Mouse (Mus musculus): ENCODE measurements around the gene Slc44a3. TPM values are rescaled to one million over a fixed set of nuclear protein-coding genes. Genes with fewer than 3 reads are reported as not detected.

Gene Slc44a3
- polyA plus RNA-seq, 1 experiment from 2014 or later, result 25.2 TPM

GRCm38 (mm10) chr3:121426621-121427519, 105.3 kb downstream of the Slc44a3 start:
- Histone ChIP-seq H3K27ac (ENCODE audit: low read depth, low read length) (peak overlapping the region; percentile 89), H3K9me3 (ENCODE audit: control insufficient read depth) (no peaks in the 10 kb centered on the region), H3K4me1 (replicated peaks; ENCODE audit: control insufficient read depth, insufficient read depth, low read length) (no peaks in the 10 kb centered on the region), H3K36me3 (ENCODE audit: control insufficient read depth, insufficient read depth) (no peaks in the 10 kb centered on the region), H3K4me3 (ENCODE audit: low read depth, low read length) (peak overlapping the region; percentile 70), H3K9ac (ENCODE audit: low read depth, low read length) (peak overlapping the region; percentile 76), H3K4me2 (replicated peaks; ENCODE audit: low read depth) (peak overlapping the region; percentile 80), H3K27me3 (replicated peaks; ENCODE audit: control insufficient read depth, insufficient read depth, low read length) (peaks cover 16% of the 10 kb centered on the region; the same call in 1 of the 2 replicates)
- peak; percentile 67 for TF ChIP-seq CTCF (IDR thresholded peaks at IDR 0.05; ENCODE audit: low read depth)
- ATAC-seq, result peak; percentile 52
- WGBS, result under 1% methylated on average over 86 of the region's 93 CpGs

- Histone ChIP-seq H3K9me3 (ENCODE audit: control insufficient read depth) (no peaks in the 10 kb centered on the region), H3K36me3 (ENCODE audit: control insufficient read depth, insufficient read depth) (no peaks in the 10 kb centered on the region), H3K4me2 (replicated peaks; ENCODE audit: low read depth) (peak within 1 kb of the TSS; percentile 80), H3K4me3 (ENCODE audit: low read depth, low read length) (peak within 1 kb of the TSS; percentile 70), H3K4me1 (replicated peaks; ENCODE audit: control insufficient read depth, insufficient read depth, low read length) (no peaks in the 10 kb centered on the region), H3K27me3 (replicated peaks; ENCODE audit: control insufficient read depth, insufficient read depth, low read length) (peaks cover 16% of the 10 kb centered on the region; the same call in 1 of the 2 replicates), H3K9ac (ENCODE audit: low read depth, low read length) (peak within 1 kb of the TSS; percentile 76), H3K27ac (ENCODE audit: low read depth, low read length) (peak within 1 kb of the TSS; percentile 89)
- under 1% methylated on average over 56 of the region's 66 CpGs for WGBS
- no peak for TF ChIP-seq CTCF (IDR thresholded peaks at IDR 0.05; ENCODE audit: low read depth)
- peak; percentile 67 for ATAC-seq
Observed at GRCm38 (mm10) chr3:121425861-121426620, 106.2 kb downstream of the Slc44a3 start, which contains the start of gene Cnn3. Gene Cnn3 (plus strand): TSS chr3:121426497.

- no peak for TF ChIP-seq CTCF (IDR thresholded peaks at IDR 0.05; ENCODE audit: low read depth)
- Histone ChIP-seq H3K4me3 (ENCODE audit: low read depth, low read length) (no peak overlapping the region), H3K9ac (ENCODE audit: low read depth, low read length) (no peak overlapping the region), H3K27me3 (replicated peaks; ENCODE audit: control insufficient read depth, insufficient read depth, low read length) (peaks cover 12% of the 10 kb centered on the region; the same call in 1 of the 2 replicates), H3K27ac (ENCODE audit: low read depth, low read length) (no peak overlapping the region), H3K9me3 (ENCODE audit: control insufficient read depth) (no peaks in the 10 kb centered on the region), H3K4me1 (replicated peaks; ENCODE audit: control insufficient read depth, insufficient read depth, low read length) (no peaks in the 10 kb centered on the region), H3K36me3 (ENCODE audit: control insufficient read depth, insufficient read depth) (no peaks in the 10 kb centered on the region), H3K4me2 (replicated peaks; ENCODE audit: low read depth) (no peak overlapping the region)
- ATAC-seq, result no peak
- 63% methylated on average over 8 of the region's 8 CpGs for WGBS
Observed at GRCm38 (mm10) chr3:121422405-121422804, 109.8 kb downstream of the Slc44a3 start.

GRCm38 (mm10) chr3:121418850-121419435, 113.3 kb downstream of the Slc44a3 start:
- peaks cover 1% of the 10 kb centered on the region; the same call in 1 of the 2 replicates for H3K27me3 ChIP-seq (replicated peaks; ENCODE audit: control insufficient read depth, insufficient read depth, low read length)
- no peaks in the 10 kb centered on the region for H3K4me1 ChIP-seq (replicated peaks; ENCODE audit: control insufficient read depth, insufficient read depth, low read length)
- H3K9ac ChIP-seq (ENCODE audit: low read depth, low read length), result no peak overlapping the region
- no peaks in the 10 kb centered on the region for H3K9me3 ChIP-seq (ENCODE audit: control insufficient read depth)
- H3K4me2 ChIP-seq (replicated peaks; ENCODE audit: low read depth), result no peak overlapping the region
- no peak for TF ChIP-seq CTCF (IDR thresholded peaks at IDR 0.05; ENCODE audit: low read depth)
- no peak overlapping the region for H3K27ac ChIP-seq (ENCODE audit: low read depth, low read length)
- 81% methylated on average over 9 of the region's 9 CpGs for WGBS
- no peak for ATAC-seq
- H3K36me3 ChIP-seq (ENCODE audit: control insufficient read depth, insufficient read depth), result no peaks in the 10 kb centered on the region
- H3K4me3 ChIP-seq (ENCODE audit: low read depth, low read length), result no peak overlapping the region

GRCm38 (mm10) chr3:121418251-121418601, 114.0 kb downstream of the Slc44a3 start:
- TF ChIP-seq CTCF (IDR thresholded peaks at IDR 0.05; ENCODE audit: low read depth), result no peak
- H3K36me3 ChIP-seq (ENCODE audit: control insufficient read depth, insufficient read depth), result no peaks in the 10 kb centered on the region
- no peak overlapping the region for H3K9ac ChIP-seq (ENCODE audit: low read depth, low read length)
- H3K27me3 ChIP-seq (replicated peaks; ENCODE audit: control insufficient read depth, insufficient read depth, low read length), result no peaks in the 10 kb centered on the region
- WGBS, result 84% methylated on average over 6 of the region's 6 CpGs
- H3K9me3 ChIP-seq (ENCODE audit: control insufficient read depth), result no peaks in the 10 kb centered on the region
- H3K4me3 ChIP-seq (ENCODE audit: low read depth, low read length), result no peak overlapping the region
- no peak overlapping the region for H3K27ac ChIP-seq (ENCODE audit: low read depth, low read length)
- no peaks in the 10 kb centered on the region for H3K4me1 ChIP-seq (replicated peaks; ENCODE audit: control insufficient read depth, insufficient read depth, low read length)
- no peak overlapping the region for H3K4me2 ChIP-seq (replicated peaks; ENCODE audit: low read depth)
- no peak for ATAC-seq

Measured in intestine, postnatal 0 days (tissue).